In the genomic region with DNA sequence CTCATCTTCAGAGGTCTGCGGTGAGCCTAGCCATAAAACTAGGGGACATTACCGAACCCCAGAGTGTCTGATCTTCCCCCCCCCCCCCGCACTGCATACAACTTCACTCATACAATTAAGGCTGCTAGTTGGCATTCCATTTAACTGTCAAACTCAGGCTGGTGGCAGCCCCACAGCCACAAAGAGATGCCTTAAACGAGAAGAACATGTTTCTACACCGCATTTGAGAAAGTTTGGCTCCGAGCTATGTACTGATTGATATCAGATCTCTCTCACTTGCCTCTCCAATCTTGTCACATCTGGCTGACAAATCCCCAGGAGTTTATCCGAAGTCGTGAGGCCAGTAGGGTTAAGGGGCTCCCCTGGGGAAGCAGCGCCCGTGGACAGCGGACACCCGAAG, we compare ENCODE assay signal across 10 mouse cellular contexts. TPM values are rescaled to one million over a fixed set of nuclear protein-coding genes. Genes with fewer than 3 reads are reported as not detected.
A peak's percentile ranks its signal among the peaks of the same experiment; 100 is the strongest.
DNase-seq lines count a peak whose midpoint lies in the region; ATAC-seq and TF ChIP-seq lines count a peak whose summit lies in the region.
"Had no signal": no experiment of that assay in that cellular context is flagged by ENCODE, and none has a peak within 500 bp of the region (broad histone marks: within the 10 kb centered on the region; RNA-seq: fewer than 3 reads in every experiment).

No protein-coding gene starts in this region.

- DNase-seq in heart, postnatal 0 days (ENCODE audit: low spot score) = no peak
- DNase-seq in heart, postnatal 10 days = no peak
- DNase-seq in cerebellum, postnatal 36 days = no peak
- DNase-seq in right cerebral cortex, postnatal 4 days = no peak
- DNase-seq in adrenal gland, postnatal 36 days = no peak

- H3K4me3 ChIP-seq in heart, postnatal 0 days (ENCODE audit: low read depth, low read length) = peak overlapping the region; percentile 56
- peak overlapping the region; percentile 59 for H3K4me3 ChIP-seq in embryonic facial prominence, embryonic 12.5 days
- H3K4me3 ChIP-seq in hindbrain, embryonic 13.5 days = peak overlapping the region; percentile 52
- peak overlapping the region; percentile 55 for H3K4me3 ChIP-seq in midbrain, embryonic 13.5 days (replicated peaks)
- H3K4me3 ChIP-seq: myocyte had no signal

- ATAC-seq in heart, postnatal 0 days (ENCODE audit: insufficient read depth, low read depth) = no peak
- ATAC-seq in embryonic facial prominence, embryonic 12.5 days (ENCODE audit: insufficient number of reproducible peaks, insufficient read depth, low FRiP score, low TSS enrichment) = no peak
- no peak for ATAC-seq in hindbrain, embryonic 13.5 days (ENCODE audit: low FRiP score)
- ATAC-seq in midbrain, embryonic 13.5 days = no peak

- no peak for TF ChIP-seq CTCF in heart, postnatal 0 days (IDR thresholded peaks at IDR 0.05; ENCODE audit: low read depth)

- H3K36me3 ChIP-seq in heart, postnatal 0 days (replicated peaks; ENCODE audit: control insufficient read depth, insufficient read depth, low read length) = no peaks in the 10 kb centered on the region
- no peaks in the 10 kb centered on the region for H3K36me3 ChIP-seq in embryonic facial prominence, embryonic 12.5 days
- H3K36me3 ChIP-seq in hindbrain, embryonic 13.5 days = no peaks in the 10 kb centered on the region
- H3K36me3 ChIP-seq in midbrain, embryonic 13.5 days = no peaks in the 10 kb centered on the region

- H3K9ac ChIP-seq in heart, postnatal 0 days (replicated peaks; ENCODE audit: low read depth, low read length) = no peak overlapping the region
- peak overlapping the region; percentile 67; the same call in 1 of the 2 replicates for H3K9ac ChIP-seq in embryonic facial prominence, embryonic 12.5 days
- H3K9ac ChIP-seq in hindbrain, embryonic 13.5 days = 0 out of 2 replicates have a peak overlapping the region, but pooled peaks have one; percentile 66
- H3K9ac ChIP-seq in midbrain, embryonic 13.5 days (replicated peaks) = 0 out of 2 replicates have a peak overlapping the region, but pooled peaks have one; percentile 61

- no peaks in the 10 kb centered on the region for H3K4me1 ChIP-seq in heart, postnatal 0 days (ENCODE audit: control insufficient read depth, insufficient read depth)
- peaks cover 19% of the 10 kb centered on the region; the same call in 1 of the 2 replicates for H3K4me1 ChIP-seq in embryonic facial prominence, embryonic 12.5 days
- H3K4me1 ChIP-seq in hindbrain, embryonic 13.5 days (replicated peaks) = peaks cover 20% of the 10 kb centered on the region
- peaks cover 19% of the 10 kb centered on the region for H3K4me1 ChIP-seq in midbrain, embryonic 13.5 days (replicated peaks)

- no peak overlapping the region for H3K4me2 ChIP-seq in heart, postnatal 0 days (ENCODE audit: low read depth, low read length)
- peak overlapping the region; percentile 97 for H3K4me2 ChIP-seq in embryonic facial prominence, embryonic 12.5 days (replicated peaks)
- H3K4me2 ChIP-seq in hindbrain, embryonic 13.5 days = peak overlapping the region; percentile 89
- H3K4me2 ChIP-seq in midbrain, embryonic 13.5 days (replicated peaks) = peak overlapping the region; percentile 92

- peaks cover 83% of the 10 kb centered on the region for H3K27me3 ChIP-seq in heart, postnatal 0 days (ENCODE audit: control insufficient read depth, insufficient read depth, low read length)
- peaks cover 74% of the 10 kb centered on the region for H3K27me3 ChIP-seq in embryonic facial prominence, embryonic 12.5 days
- peaks cover 84% of the 10 kb centered on the region for H3K27me3 ChIP-seq in hindbrain, embryonic 13.5 days
- H3K27me3 ChIP-seq in midbrain, embryonic 13.5 days = peaks cover 78% of the 10 kb centered on the region

- no peak overlapping the region for H3K27ac ChIP-seq in heart, postnatal 0 days (ENCODE audit: low read depth)
- no peak overlapping the region for H3K27ac ChIP-seq in embryonic facial prominence, embryonic 12.5 days
- H3K27ac ChIP-seq in hindbrain, embryonic 13.5 days = no peak overlapping the region
- H3K27ac ChIP-seq in midbrain, embryonic 13.5 days = no peak overlapping the region

- H3K9me3 ChIP-seq in heart, postnatal 0 days (replicated peaks; ENCODE audit: control insufficient read depth, low read length) = no peaks in the 10 kb centered on the region
- H3K9me3 ChIP-seq in embryonic facial prominence, embryonic 12.5 days = no peaks in the 10 kb centered on the region
- H3K9me3 ChIP-seq in hindbrain, embryonic 13.5 days = no peaks in the 10 kb centered on the region
- no peaks in the 10 kb centered on the region for H3K9me3 ChIP-seq in midbrain, embryonic 13.5 days

- 9% methylated on average over 12 of the region's 12 CpGs for WGBS in heart, postnatal 0 days
- 2% methylated on average over 12 of the region's 12 CpGs for WGBS in embryonic facial prominence, embryonic 12.5 days
- WGBS in hindbrain, embryonic 13.5 days = 5% methylated on average over 12 of the region's 12 CpGs
- WGBS in midbrain, embryonic 13.5 days = 7% methylated on average over 12 of the region's 12 CpGs

- no peak for TF ChIP-seq EP300 in heart, postnatal 0 days (IDR thresholded peaks at IDR 0.05; ENCODE audit: low read depth)

- intact Hi-C loops in heart, postnatal 10 days (cut with DNase I) = no loop called here

RNA-seq across cellular contexts. Expression of a gene that starts 1.0 kb away (rescaled TPM):
- total RNA-seq in heart, postnatal 0 days (2014; rRNA removed; ENCODE audit: low replicate concordance) = 3.0 and 4.7 TPM in 2 replicates
- polyA plus RNA-seq in heart, postnatal 0 days (2015; fragmentation: Nextera tagmentation; extraction: Ambion mirVana) = 0.95 and 1.2 TPM in 2 replicates
- total RNA-seq in heart, postnatal 10 days (2021) = 1 to 10 TPM; 1.8 to 2.9 TPM
- 4.5 and 5.2 TPM in 2 replicates for polyA plus RNA-seq in embryonic facial prominence, embryonic 12.5 days (2016; fragmentation: Nextera tagmentation; extraction: Ambion mirVana)
- 0.47 and 0.49 TPM in 2 replicates for polyA plus RNA-seq in hindbrain, embryonic 13.5 days (2015; fragmentation: Nextera tagmentation; extraction: Ambion mirVana)
- 0.05 TPM in 1 of 2 replicates, not detected in the other for polyA plus RNA-seq in midbrain, embryonic 13.5 days (2015; fragmentation: Nextera tagmentation; extraction: Ambion mirVana)
- total RNA-seq in adrenal gland, postnatal 36 days (2021) = under 1 TPM; 0.63 to 0.73 TPM
- total RNA-seq: common myeloid progenitor, adult 5-6 weeks had no signal

RNA-seq across cellular contexts. Expression of a gene that starts 56.8 kb away (rescaled TPM):
- total RNA-seq in heart, postnatal 0 days (2014; rRNA removed; ENCODE audit: low replicate concordance) = 10.2 and 16.1 TPM in 2 replicates
- polyA plus RNA-seq in heart, postnatal 0 days (2015; fragmentation: Nextera tagmentation; extraction: Ambion mirVana) = 7.1 and 7.3 TPM in 2 replicates
- 10 to 100 TPM; 12.3 to 14.3 TPM for total RNA-seq in heart, postnatal 10 days (2021)
- polyA plus RNA-seq in embryonic facial prominence, embryonic 12.5 days (2016; fragmentation: Nextera tagmentation; extraction: Ambion mirVana) = 34.7 and 35.7 TPM in 2 replicates
- 61.4 and 62.5 TPM in 2 replicates for polyA plus RNA-seq in hindbrain, embryonic 13.5 days (2015; fragmentation: Nextera tagmentation; extraction: Ambion mirVana)
- polyA plus RNA-seq in midbrain, embryonic 13.5 days (2015; fragmentation: Nextera tagmentation; extraction: Ambion mirVana) = 65.7 and 66.2 TPM in 2 replicates
- 10 to 100 TPM; 11.6 to 12.0 TPM for total RNA-seq in adrenal gland, postnatal 36 days (2021)
